Mouse (Mus musculus) kidney, embryonic 15.5 days (tissue): ENCODE data around the gene Cfap43. TPM values are rescaled to one million over a fixed set of nuclear protein-coding genes. Genes with fewer than 3 reads are reported as not detected.

Experiments
- ATAC-seq: fragments of 200-750 bp; cut with Nextera tagmentation; replicated peaks from 2 replicates; pipeline ENCODE4 v1.8.0; 2017; ENCODE audit warnings: moderate TSS enrichment; ENCODE audit not compliant: low FRiP score
- H3K27ac ChIP-seq: fragments of 300-500 bp; sonication (generic); 2 replicates; pipeline ENCODE4 v1.5.1; 2015; ENCODE audit warnings: mild to moderate bottlenecking, inconsistent platforms
- H3K27me3 ChIP-seq: fragments of 300-500 bp; sonication (generic); 2 replicates; pipeline ENCODE4 v1.6.1; 2015; ENCODE audit warnings: inconsistent platforms
- H3K36me3 ChIP-seq: fragments of 300-500 bp; sonication (generic); 2 replicates; pipeline ENCODE4 v1.6.1; 2015; ENCODE audit warnings: inconsistent platforms
- H3K4me1 ChIP-seq: fragments of 300-500 bp; sonication (generic); 2 replicates; pipeline ENCODE4 v1.6.1; 2015; ENCODE audit warnings: inconsistent platforms
- H3K4me2 ChIP-seq: fragments of 300-500 bp; sonication (generic); 2 replicates; pipeline ENCODE4 v1.6.1; 2015; ENCODE audit warnings: moderate library complexity, mild to moderate bottlenecking, inconsistent platforms
- H3K4me3 ChIP-seq: fragments of 300-500 bp; sonication (generic); replicated peaks from 2 replicates; pipeline ENCODE4 v1.5.1; 2015; ENCODE audit warnings: mild to moderate bottlenecking, inconsistent platforms
- H3K9ac ChIP-seq: fragments of 300-500 bp; sonication (generic); 2 replicates; pipeline ENCODE4 v1.6.1; 2015; ENCODE audit warnings: mild to moderate bottlenecking, inconsistent platforms
- H3K9me3 ChIP-seq: fragments of 300-500 bp; sonication (generic); replicated peaks from 2 replicates; pipeline ENCODE4 v1.6.1; 2016; ENCODE audit warnings: inconsistent platforms
- WGBS: fragments of 180-500 bp; shearing (Covaris S2); methylation state at CpG from one replicate; pipeline ENCODE4 v1.1.7; 2015; ENCODE audit warnings: mixed read lengths; 5-methylcytosine and 5-hydroxymethylcytosine counted together
- polyA plus RNA-seq: library from polyadenylated mRNA; unstranded; fragments of >200 nt; fragmentation: Nextera tagmentation; extraction: Ambion mirVana; gene quantifications from 2 replicates; pipeline ENCODE4 v1.2.1, GENCODE M21; 2015

The Cfap43 gene
- polyA plus RNA-seq, 1 experiment from 2014 or later, result 0.06 TPM

DNA sequence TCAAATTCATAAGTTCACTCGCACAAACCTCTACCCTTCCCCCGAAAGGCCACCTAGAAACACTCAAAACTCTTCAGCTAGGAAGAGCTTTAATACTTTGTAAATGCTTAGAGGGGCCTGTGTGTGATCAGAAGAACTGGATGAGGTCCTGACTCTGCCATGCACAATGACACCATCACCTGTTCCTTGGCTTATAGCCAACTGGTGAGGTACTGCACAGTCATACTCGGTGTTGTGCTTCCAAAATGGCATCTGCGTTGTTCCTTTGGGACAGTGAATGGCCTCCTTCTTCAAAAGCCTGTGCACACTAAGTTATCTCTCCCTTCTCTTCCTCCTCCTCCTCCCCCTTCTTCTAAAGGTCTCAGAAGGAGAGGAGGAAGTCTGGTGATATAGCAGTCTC, 8.3 kb downstream of the Cfap43 start:
- no peak overlapping the region for H3K27ac ChIP-seq
- no peak overlapping the region for H3K4me3 ChIP-seq
- H3K9me3 ChIP-seq, result no peaks in the 10 kb centered on the region
- H3K36me3 ChIP-seq, result 0 out of 2 replicates have a peak, but pooled peaks cover 4% of the 10 kb centered on the region
- 86% methylated on average over 4 of the region's 4 CpGs for WGBS
- no peaks in the 10 kb centered on the region for H3K27me3 ChIP-seq
- peaks cover 36% of the 10 kb centered on the region for H3K4me1 ChIP-seq
- no peak overlapping the region for H3K9ac ChIP-seq
- H3K4me2 ChIP-seq, result no peak overlapping the region; the same call in 1 of the 2 replicates
- ATAC-seq, result no peak

DNA sequence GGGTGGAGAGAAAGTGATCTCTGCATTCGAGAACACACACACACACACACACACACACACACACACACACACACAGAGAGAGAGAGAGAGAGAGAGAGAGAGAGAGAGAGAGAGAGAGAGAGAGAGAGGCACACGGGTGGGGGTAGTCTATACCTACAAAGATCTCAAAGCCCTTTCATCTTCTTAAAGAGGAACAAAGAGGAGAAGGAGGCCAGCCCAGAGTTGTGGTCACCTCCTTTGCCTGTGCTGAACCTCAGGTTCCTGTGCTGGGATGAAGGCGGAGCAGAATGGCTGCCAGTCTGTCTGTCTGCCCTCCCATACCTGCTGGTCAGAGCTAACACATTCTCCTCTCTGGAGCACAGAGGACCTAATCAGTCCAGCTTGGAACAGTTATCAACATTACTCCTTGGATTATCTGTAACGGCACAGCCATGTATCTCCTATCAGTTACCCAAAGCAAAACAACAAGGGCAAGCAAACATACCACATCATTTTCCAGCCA, 8.9 kb downstream of the Cfap43 start:
- Histone ChIP-seq H3K4me2 (peak overlapping the region; percentile 60), H3K9me3 (no peaks in the 10 kb centered on the region), H3K4me3 (no peak overlapping the region), H3K36me3 (peaks cover 4% of the 10 kb centered on the region; the same call in 1 of the 2 replicates), H3K4me1 (peaks cover 41% of the 10 kb centered on the region), H3K9ac (peak overlapping the region; percentile 39; the same call in 1 of the 2 replicates), H3K27me3 (no peaks in the 10 kb centered on the region), H3K27ac (peak overlapping the region; percentile 87)
- 31% methylated on average over 4 of the region's 4 CpGs for WGBS
- no peak for ATAC-seq

DNA sequence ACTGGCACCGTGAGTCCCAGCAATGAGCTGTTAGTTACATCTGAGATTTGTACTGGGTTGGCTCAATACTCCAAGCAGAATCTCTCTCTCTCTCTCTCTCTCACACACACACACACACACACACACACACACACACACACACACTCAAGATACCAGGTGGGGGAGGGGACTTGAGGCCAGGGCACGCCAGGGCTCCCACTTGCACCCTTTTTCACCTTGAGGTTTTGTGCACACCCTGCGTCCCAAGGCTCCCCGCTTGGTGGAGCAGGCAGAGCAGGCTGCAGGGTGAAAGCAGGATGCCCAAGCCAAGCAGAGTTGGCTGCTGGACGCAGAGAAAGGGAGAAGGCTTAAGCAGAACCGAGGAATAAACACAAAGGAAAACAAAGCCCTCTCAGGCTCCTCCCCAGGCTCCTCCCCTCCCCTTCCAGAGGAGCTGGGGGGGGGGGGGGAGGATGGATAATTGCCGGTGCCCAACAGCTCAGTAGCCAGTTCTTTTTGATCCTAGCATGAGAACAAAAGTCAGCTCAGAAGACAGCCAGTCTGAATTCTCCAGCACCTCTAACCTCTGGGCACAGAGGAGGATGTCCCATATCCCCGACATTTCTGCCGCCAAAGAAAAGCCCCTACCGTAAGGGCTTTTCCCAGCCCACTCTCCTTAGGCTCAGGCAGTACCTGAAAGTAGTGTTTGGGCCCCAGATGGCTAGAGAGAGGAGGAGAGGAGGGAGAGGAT, 9.5 kb downstream of the Cfap43 start:
- H3K4me1 ChIP-seq, result peaks cover 48% of the 10 kb centered on the region
- H3K36me3 ChIP-seq, result peaks cover 4% of the 10 kb centered on the region; the same call in 1 of the 2 replicates
- no peaks in the 10 kb centered on the region for H3K9me3 ChIP-seq
- H3K27ac ChIP-seq, result peak overlapping the region; percentile 87
- 3% methylated on average over 10 of the region's 10 CpGs for WGBS
- H3K4me2 ChIP-seq, result peak overlapping the region; percentile 60
- peak; percentile 74 for ATAC-seq
- H3K27me3 ChIP-seq, result no peaks in the 10 kb centered on the region
- H3K9ac ChIP-seq, result peak overlapping the region; percentile 39; the same call in 1 of the 2 replicates
- H3K4me3 ChIP-seq, result peak overlapping the region; percentile 33

DNA sequence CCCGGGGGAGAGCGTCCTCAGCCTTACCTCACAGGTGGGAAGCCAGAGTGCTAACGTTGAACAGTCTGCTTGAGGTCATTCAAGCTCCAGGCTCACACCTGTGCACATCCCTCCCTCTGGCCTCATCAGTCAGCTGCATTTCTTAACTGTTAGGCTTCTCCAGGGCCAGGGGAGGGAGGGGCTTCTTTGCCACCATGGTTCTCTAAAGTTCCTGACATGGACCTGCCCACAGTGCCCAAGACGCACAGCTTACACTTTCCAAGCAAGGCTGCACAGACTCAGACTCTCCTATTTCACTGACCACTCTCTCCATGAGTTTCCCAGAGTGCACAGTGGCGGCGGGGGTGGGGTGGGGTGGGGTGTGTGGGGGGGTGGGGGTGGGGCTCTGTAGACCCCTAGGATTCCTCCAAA, 10.1 kb downstream of the Cfap43 start:
- no peaks in the 10 kb centered on the region for H3K9me3 ChIP-seq
- H3K36me3 ChIP-seq, result no peaks in the 10 kb centered on the region; the same call in 1 of the 2 replicates
- no peak overlapping the region for H3K4me3 ChIP-seq
- peak overlapping the region; percentile 60 for H3K4me2 ChIP-seq
- WGBS, result 20% methylated on average over 6 of the region's 6 CpGs
- peak; percentile 43 for ATAC-seq
- H3K27ac ChIP-seq, result no peak overlapping the region
- no peak overlapping the region for H3K9ac ChIP-seq
- peaks cover 52% of the 10 kb centered on the region for H3K4me1 ChIP-seq
- H3K27me3 ChIP-seq, result no peaks in the 10 kb centered on the region

DNA sequence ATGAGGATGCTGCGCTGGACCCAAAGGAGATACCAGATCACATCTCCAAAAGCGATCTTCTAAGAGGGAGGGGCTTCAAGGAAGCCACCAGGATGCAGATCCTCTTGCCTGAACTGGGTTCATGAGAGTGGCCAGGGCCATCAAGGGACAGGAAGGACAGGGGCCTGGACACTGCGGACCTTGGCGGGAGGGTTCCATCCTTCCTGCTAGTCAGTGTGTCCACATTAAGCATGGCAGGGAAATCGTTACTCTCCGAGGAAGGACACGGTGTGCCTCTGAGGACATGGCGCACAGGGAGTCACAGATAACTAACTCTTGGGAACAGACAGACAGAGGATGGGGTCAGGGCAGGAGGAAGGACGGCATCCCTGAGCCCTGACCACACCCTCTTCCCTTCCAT, 11.5 kb downstream of the Cfap43 start:
- Histone ChIP-seq H3K4me1 (peaks cover 65% of the 10 kb centered on the region), H3K4me3 (no peak overlapping the region), H3K9me3 (no peaks in the 10 kb centered on the region), H3K9ac (no peak overlapping the region), H3K4me2 (no peak overlapping the region), H3K27me3 (no peaks in the 10 kb centered on the region), H3K36me3 (no peaks in the 10 kb centered on the region; the same call in 1 of the 2 replicates), H3K27ac (no peak overlapping the region)
- 81% methylated on average over 9 of the region's 9 CpGs for WGBS
- no peak for ATAC-seq

DNA sequence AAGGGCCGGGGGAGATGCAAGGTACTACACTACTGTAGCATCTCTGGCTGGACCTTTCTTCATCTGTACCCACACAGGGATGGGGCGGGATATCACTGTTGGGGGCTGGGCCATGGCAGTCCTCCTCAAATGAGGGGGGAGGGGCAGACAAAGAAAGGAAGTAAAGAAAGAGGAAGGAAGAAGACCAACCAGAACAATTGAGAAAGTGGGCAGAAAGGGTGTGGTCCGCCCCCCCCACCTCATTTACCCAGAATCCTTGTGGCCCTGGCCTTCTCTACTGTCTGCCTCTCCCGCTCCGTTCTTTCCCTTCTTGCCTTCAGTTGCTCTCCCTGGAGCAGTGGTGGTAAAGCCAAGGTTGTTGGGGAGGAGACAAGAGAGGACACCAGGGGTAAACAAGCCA, 13.5 kb downstream of the Cfap43 start:
- H3K4me1 ChIP-seq, result peaks cover 70% of the 10 kb centered on the region
- H3K27ac ChIP-seq, result no peak overlapping the region
- H3K4me2 ChIP-seq, result no peak overlapping the region
- no peaks in the 10 kb centered on the region for H3K27me3 ChIP-seq
- 83% methylated on average over 5 of the region's 5 CpGs for WGBS
- no peak overlapping the region for H3K4me3 ChIP-seq
- ATAC-seq, result no peak
- H3K9ac ChIP-seq, result no peak overlapping the region
- no peaks in the 10 kb centered on the region for H3K9me3 ChIP-seq
- no peaks in the 10 kb centered on the region; the same call in 1 of the 2 replicates for H3K36me3 ChIP-seq

DNA sequence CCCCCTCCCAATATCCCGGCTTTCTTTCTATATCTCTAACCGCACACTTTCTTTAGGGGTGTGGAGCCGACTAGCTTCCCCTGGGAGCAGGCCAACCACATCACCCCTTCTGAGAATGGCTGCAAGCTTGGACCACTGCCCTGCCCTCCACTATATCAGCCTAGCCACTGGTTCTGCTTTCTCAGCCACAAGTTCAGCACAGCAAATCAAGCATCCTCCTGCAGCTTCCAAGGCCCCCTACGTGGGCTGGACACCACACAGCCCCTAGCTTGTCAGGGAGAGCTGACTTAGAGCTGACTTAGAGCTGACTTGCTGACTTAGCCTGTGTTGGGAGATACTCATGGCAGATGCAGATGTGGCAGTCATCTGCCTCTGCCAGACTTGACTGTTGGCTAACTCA, 14.0 kb downstream of the Cfap43 start:
- Histone ChIP-seq H3K4me1 (peaks cover 67% of the 10 kb centered on the region), H3K27ac (no peak overlapping the region)
- WGBS, result 63% methylated on average over 4 of the region's 4 CpGs

DNA sequence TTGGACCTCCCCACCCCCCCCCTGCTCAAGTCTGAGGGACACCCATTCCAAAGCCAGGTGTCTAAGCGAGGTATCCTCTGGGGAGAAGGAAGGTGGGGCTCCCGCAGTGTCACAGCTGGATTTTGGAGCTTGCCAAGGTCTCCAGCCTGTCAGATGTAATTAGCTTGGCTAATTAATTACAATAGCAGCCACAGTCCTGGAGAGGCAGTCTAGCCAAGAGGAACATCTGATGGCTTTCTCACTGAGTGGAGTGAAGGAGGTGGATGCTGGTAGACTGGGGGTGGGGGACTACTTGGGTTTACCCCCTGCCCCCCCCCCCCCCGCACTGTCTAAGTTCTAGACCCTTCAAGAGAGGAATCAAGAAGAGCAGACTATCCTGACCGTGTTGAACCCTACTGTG, 15.4 kb downstream of the Cfap43 start:
- H3K9me3 ChIP-seq, result no peaks in the 10 kb centered on the region
- no peak overlapping the region for H3K4me3 ChIP-seq
- peaks cover 54% of the 10 kb centered on the region for H3K4me1 ChIP-seq
- WGBS, result 68% methylated on average over 4 of the region's 4 CpGs
- H3K27ac ChIP-seq, result no peak overlapping the region
- no peaks in the 10 kb centered on the region for H3K27me3 ChIP-seq
- peaks cover 5% of the 10 kb centered on the region for H3K36me3 ChIP-seq
- no peak overlapping the region for H3K4me2 ChIP-seq
- 0 out of 2 replicates have a peak, but pooled peaks have one; percentile 7 for ATAC-seq
- no peak overlapping the region for H3K9ac ChIP-seq

More for the DNA sequence above, 14.0 kb downstream of the Cfap43 start:
- Histone ChIP-seq H3K27me3 (no peaks in the 10 kb centered on the region), H3K4me2 (no peak overlapping the region), H3K4me3 (no peak overlapping the region), H3K9me3 (no peaks in the 10 kb centered on the region), H3K9ac (no peak overlapping the region), H3K36me3 (peaks cover 2% of the 10 kb centered on the region)
- no peak for ATAC-seq

DNA sequence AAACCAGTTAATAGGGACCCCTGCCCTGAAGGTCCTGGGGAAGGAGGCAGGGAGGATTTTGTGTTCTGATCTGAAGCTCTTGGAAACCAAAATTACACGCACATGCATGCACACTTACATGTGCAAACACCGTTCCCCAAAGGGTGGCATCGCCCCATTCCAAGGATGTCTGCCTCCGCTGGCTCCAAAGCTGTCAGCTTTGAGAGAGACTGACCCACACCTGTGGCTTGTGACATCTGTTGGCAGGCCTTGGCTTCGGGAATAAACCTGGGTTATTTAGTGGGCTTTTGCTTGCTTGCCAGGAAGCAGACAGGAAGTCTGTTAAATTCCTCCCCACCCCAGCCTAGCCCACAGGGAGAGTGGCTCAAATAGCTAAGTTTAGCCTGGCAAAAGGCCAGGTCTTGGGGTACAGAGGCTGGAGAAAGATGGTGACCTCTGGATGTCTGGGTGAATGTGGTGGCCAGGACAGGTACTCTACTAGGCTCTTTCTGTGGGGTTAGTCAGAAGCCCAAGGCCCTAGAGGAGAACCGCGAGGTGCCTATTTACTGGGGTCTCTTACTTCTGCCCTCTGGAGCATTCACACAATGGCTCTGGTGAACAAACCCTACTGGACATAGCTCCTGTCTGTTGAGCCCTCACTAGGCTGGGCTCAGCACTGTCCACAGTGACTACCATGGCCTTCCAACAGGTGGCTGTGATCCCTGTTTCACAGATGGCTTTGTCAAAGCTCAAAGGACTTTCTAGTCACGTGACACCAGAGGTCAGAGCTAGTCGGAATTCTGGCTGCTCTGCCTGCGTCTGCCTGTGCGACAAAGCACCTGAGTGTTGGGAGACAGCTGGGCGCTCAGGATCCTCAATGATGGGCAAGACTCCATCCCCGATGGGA, 16.5 kb downstream of the Cfap43 start:
- H3K27me3 ChIP-seq, result no peaks in the 10 kb centered on the region
- peak; percentile 33 for ATAC-seq
- H3K4me1 ChIP-seq, result peaks cover 47% of the 10 kb centered on the region
- no peak overlapping the region for H3K4me3 ChIP-seq
- H3K27ac ChIP-seq, result peak overlapping the region; percentile 63
- H3K4me2 ChIP-seq, result no peak overlapping the region
- H3K36me3 ChIP-seq, result peaks cover 10% of the 10 kb centered on the region
- H3K9me3 ChIP-seq, result no peaks in the 10 kb centered on the region
- H3K9ac ChIP-seq, result no peak overlapping the region
- 43% methylated on average over 13 of the region's 13 CpGs for WGBS

DNA sequence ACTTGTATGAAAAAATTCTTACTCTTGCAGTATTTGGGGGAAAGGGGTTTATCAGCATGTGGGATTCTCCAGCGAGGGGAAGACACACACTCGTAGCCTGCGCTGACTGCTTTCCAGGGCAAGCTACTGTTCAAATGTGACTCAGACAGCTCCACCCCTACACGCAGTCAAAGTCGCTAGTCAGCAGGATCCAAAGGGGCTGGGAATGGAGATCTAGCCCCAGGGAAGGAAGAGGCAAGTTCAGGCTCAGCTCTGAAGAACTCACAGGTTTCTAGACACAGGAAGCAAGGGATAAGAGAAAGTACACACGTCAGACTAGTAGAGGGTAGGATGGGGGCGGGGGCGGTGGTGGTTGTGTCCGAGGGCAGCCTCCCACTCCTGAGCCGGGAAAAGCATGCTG, 18.5 kb downstream of the Cfap43 start:
- Histone ChIP-seq H3K36me3 (peaks cover 30% of the 10 kb centered on the region), H3K27ac (no peak overlapping the region), H3K4me1 (peaks cover 44% of the 10 kb centered on the region), H3K4me2 (no peak overlapping the region), H3K9ac (no peak overlapping the region), H3K27me3 (no peaks in the 10 kb centered on the region), H3K4me3 (no peak overlapping the region), H3K9me3 (no peaks in the 10 kb centered on the region)
- 80% methylated on average over 10 of the region's 10 CpGs for WGBS
- ATAC-seq, result no peak

DNA sequence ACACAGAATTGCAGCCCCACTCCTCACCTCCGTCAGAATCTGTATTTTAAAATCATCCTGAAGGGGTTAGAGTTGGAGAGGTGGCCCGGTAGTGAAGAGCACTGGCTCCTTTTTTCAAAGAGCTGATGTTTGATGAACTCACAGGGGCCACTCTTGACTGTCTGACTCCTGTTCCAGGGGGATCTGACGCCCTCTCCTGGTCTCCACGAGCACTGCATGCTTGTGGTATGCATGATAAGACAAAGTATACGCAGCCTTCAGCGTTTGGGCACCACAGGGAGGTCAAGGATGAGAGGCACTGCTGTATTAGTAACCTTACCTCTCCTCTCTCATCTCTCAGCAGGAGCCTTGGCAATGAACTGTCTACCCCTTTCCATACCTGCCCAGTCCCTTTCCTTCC, 19.1 kb downstream of the Cfap43 start:
- no peak for ATAC-seq
- H3K27me3 ChIP-seq, result no peaks in the 10 kb centered on the region
- no peak overlapping the region for H3K4me3 ChIP-seq
- no peak overlapping the region for H3K9ac ChIP-seq
- H3K4me1 ChIP-seq, result peaks cover 39% of the 10 kb centered on the region
- H3K9me3 ChIP-seq, result no peaks in the 10 kb centered on the region
- H3K27ac ChIP-seq, result no peak overlapping the region
- 67% methylated on average over 6 of the region's 6 CpGs for WGBS
- peaks cover 35% of the 10 kb centered on the region for H3K36me3 ChIP-seq
- no peak overlapping the region for H3K4me2 ChIP-seq
